Mouse (Mus musculus) cerebellum, adult 2 months (tissue): ENCODE data around the gene Kcnq2. TPM values are rescaled to one million over a fixed set of nuclear protein-coding genes. Genes with fewer than 3 reads are reported as not detected.

Experiments
- DNase-seq, 2 experiments: peaks; one replicate each; pipeline ENCODE4 v3.0.0; 2021
- H3K27ac ChIP-seq: fragments of 200-500 bp; 2 replicates; pipeline ENCODE4 v1.5.1; 2012; ENCODE audit warnings: low read length, control low read depth, inconsistent platforms; ENCODE audit not compliant: insufficient read depth
- H3K27me3 ChIP-seq: fragments of 200-500 bp; 2 replicates; pipeline ENCODE4 v1.6.1; 2012; ENCODE audit warnings: inconsistent platforms, mild to moderate bottlenecking, low read length, moderate library complexity; ENCODE audit not compliant: control insufficient read depth, insufficient read depth
- H3K4me1 ChIP-seq: fragments of 200-500 bp; 2 replicates; pipeline ENCODE4 v1.6.1; 2011; ENCODE audit warnings: low read length; ENCODE audit not compliant: control insufficient read depth, insufficient read depth
- H3K4me3 ChIP-seq: fragments of 200-500 bp; replicated peaks from 2 replicates; pipeline ENCODE3; 2011; ENCODE audit warnings: mild to moderate bottlenecking, low read depth, low read length, control low read depth; ENCODE audit not compliant: insufficient read depth
- CTCF ChIP-seq: fragments of 200-500 bp; IDR thresholded peaks from 2 replicates; pipeline ENCODE4 v1.5.1; 2011; ENCODE audit warnings: low read depth, mild to moderate bottlenecking, control low read depth, low read length, moderate library complexity, borderline replicate concordance; ENCODE audit not compliant: insufficient read depth
- POLR2A ChIP-seq: fragments of 200-500 bp; IDR thresholded peaks from 2 replicates; pipeline ENCODE4 v1.6.1; 2011; ENCODE audit warnings: low read length, control low read depth, borderline replicate concordance; ENCODE audit not compliant: insufficient read depth
- WGBS: fragments of 180-500 bp; shearing (Covaris S2); methylation state at CpG from one replicate; pipeline ENCODE4 v1.1.7; 2018; 5-methylcytosine and 5-hydroxymethylcytosine counted together
- polyA plus RNA-seq: library from polyadenylated mRNA; depleted of rRNA; stranded (reverse); fragments of >200 nt; gene quantifications from 2 replicates; pipeline ENCODE4 v1.2.3, GENCODE M21; 2012

The Kcnq2 gene
- polyA plus RNA-seq, 1 experiment, result 115 TPM

DNA sequence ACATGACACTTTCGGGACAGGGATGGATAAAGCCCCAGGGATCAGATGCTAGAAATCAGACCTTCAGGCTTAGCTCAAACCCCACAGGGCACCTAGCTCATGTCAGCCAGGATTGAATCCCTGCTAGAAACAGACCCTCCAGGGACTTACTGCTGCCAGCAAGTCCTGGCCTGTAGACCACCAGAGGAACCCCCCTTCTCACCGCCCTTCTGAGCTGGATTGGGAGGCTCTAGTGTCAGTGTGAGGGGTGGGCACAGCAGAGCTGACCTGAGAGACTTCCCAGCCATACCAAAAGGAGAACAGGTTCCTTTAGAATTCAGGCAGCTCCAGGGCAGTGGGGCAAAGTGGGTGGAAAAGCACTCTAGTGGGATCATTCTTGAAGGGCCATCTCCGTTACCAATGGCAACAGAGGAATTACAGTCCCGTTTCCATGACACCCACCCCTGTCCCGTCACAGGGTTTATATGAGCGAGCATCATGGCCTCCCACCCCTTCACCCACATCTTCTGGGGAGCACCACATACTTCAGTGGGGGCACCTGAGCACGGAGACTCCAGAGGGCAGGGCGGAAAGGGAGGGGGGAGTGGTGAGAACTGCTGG lies 21.2 kb downstream of the Kcnq2 start:
- TF ChIP-seq POLR2A (no peak), CTCF (no peak)
- DNase-seq, result peak in 1 of 2 experiments; percentile 6
- H3K27ac ChIP-seq, result no peak overlapping the region
- no peak overlapping the region for H3K4me3 ChIP-seq
- 65% methylated on average over 8 of the region's 8 CpGs for WGBS
- H3K4me1 ChIP-seq, result peaks cover 11% of the 10 kb centered on the region
- H3K27me3 ChIP-seq, result no peaks in the 10 kb centered on the region

DNA sequence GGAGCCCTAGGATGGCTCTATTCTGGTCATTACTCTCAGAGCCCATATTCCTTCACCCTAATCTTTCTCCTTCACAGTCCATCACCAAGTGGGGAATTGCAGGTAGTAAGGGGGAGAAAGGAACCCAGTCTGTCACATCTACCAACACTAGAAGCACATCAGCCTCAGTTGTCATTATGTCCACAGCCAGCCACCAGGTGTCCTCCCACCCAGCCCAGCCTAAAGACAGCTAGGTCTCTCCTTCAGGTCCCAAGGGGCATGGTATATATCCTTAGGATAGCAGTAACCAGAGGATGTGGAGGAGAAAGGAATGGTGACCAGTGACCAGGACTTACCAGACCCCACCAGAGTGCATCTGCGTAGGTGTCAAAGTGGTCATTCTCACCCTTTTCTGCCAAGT lies 23.4 kb downstream of the Kcnq2 start:
- WGBS, result 94% methylated on average over 1 of the region's 1 CpGs
- H3K4me1 ChIP-seq, result peaks cover 10% of the 10 kb centered on the region
- no peak overlapping the region for H3K4me3 ChIP-seq
- H3K27ac ChIP-seq, result no peak overlapping the region
- H3K27me3 ChIP-seq, result no peaks in the 10 kb centered on the region
- peak in 1 of 2 experiments; percentile 25 for DNase-seq
- TF ChIP-seq CTCF, result no peak
- no peak for TF ChIP-seq POLR2A

DNA sequence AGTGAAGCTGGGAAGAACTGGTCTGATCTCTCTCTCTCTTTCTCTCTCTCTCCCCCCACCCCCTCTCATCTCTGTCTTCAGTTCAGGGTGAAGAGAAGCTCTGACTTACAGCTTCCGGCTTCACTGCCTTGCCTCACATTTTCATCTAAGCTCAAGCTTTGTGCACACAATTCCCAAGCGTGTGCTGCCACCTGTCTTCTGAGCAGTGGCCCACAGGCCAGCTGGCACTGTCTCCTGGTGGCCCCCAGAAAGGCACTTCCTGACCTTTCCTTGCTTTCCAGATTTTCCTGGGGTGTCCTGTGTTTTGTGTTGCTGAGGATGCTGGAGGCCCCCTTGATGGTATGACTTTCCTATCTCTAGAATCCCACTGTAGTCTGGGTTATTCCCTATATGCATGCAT lies 31.0 kb downstream of the Kcnq2 start:
- WGBS, result 9% methylated on average over 2 of the region's 2 CpGs

DNA sequence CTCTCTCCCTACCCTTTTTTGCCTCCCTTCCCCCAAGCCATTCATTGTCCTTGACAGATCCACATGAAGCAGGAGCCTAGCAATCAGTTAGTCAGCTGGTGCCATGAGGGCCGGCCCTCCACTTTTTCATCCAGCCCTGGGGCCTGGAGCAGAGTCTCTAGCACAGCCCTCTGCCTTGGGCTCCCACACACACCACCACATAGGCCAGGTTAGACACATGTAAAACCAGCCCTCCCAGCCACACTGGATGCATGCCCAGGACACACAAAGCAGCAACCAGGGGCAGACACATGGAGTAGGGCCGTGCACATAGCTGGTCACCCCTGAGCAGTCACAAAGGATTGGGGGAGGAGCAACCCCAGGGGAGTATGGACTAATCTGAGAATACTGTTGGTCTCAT lies 32.9 kb downstream of the Kcnq2 start:
- Histone ChIP-seq H3K4me3 (no peak overlapping the region), H3K4me1 (peaks cover 19% of the 10 kb centered on the region), H3K27ac (no peak overlapping the region), H3K27me3 (no peaks in the 10 kb centered on the region)
- TF ChIP-seq POLR2A, result no peak
- no peak for TF ChIP-seq CTCF
- DNase-seq, result no peak
- WGBS, result 60% methylated on average over 2 of the region's 2 CpGs

More for the DNA sequence above, 31.0 kb downstream of the Kcnq2 start:
- no peak overlapping the region for H3K27ac ChIP-seq
- peaks cover 25% of the 10 kb centered on the region for H3K4me1 ChIP-seq
- DNase-seq, result peak in 1 of 2 experiments; percentile 55
- H3K4me3 ChIP-seq, result no peak overlapping the region
- H3K27me3 ChIP-seq, result no peaks in the 10 kb centered on the region
- no peak for TF ChIP-seq POLR2A
- peak; percentile 72; the same call in 1 of the 2 replicates for TF ChIP-seq CTCF

DNA sequence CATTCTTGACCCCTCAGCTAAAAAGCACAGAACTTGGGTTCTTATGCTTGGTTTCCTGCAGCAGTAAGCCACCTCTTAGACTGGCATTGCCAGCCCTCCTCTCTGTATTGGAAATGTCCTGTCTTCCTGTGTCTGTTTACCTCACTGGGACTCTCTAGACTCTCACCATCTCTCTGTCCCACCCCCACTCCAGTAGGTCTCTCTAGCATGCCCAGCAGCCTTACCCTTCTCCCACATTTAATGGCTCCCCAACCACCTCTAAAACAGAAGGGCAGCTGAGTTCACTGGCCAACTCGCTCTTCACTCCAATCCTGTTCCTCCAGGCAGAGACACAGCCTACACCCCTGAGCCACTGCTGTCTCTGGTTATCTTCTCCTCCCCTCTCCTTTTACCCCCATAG lies 33.5 kb downstream of the Kcnq2 start:
- Histone ChIP-seq H3K4me3 (no peak overlapping the region), H3K4me1 (peaks cover 19% of the 10 kb centered on the region), H3K27me3 (no peaks in the 10 kb centered on the region), H3K27ac (no peak overlapping the region)
- no peak for TF ChIP-seq POLR2A
- no peak for TF ChIP-seq CTCF
- DNase-seq, result no peak
- WGBS, result 81% methylated on average over 1 of the region's 1 CpGs

DNA sequence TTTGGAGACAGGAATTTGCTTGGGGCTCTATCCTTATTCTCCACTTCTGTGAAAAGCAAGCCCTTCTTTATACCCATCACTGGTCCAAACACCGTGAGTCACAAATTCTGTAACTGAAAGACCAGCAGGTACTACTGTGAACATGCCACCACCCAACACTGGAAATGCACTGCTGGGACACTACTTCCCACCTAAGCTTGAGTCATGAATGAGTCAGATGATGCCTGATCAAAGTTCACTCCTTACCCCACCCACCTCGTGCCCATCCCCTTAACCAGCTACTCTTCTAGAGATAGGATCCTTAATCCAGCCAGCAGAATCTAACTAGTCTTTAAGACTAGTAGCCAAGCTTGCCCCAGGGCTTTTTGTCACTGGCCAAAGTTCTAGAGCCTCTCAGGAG lies 35.0 kb downstream of the Kcnq2 start:
- 97% methylated on average over 2 of the region's 2 CpGs for WGBS
- DNase-seq, result no peak
- TF ChIP-seq CTCF, result no peak
- TF ChIP-seq POLR2A, result no peak

DNA sequence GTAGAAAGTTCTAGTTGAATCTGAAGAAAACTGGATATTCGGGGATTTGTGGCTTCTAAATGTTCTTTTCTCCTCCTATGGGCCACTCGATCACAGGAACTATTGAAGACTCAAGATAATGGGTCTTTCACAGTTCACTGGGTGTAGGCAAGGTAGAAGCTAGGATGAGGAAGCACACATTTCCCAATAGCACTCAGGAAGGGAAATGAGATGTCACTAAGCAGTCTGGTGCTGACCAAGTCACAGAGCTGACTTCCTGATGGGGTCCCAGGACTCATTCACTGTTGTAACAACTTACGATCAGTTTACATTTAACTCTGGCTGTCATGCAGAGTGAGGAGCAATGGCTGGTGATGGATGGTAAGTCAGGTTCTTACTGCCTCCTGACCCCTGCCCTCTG lies 45.0 kb downstream of the Kcnq2 start:
- no peak for DNase-seq
- no peak overlapping the region for H3K4me3 ChIP-seq
- no peak overlapping the region for H3K27ac ChIP-seq
- no peaks in the 10 kb centered on the region for H3K27me3 ChIP-seq
- WGBS, result 91% methylated on average over 3 of the region's 3 CpGs
- H3K4me1 ChIP-seq, result no peaks in the 10 kb centered on the region
- TF ChIP-seq POLR2A (no peak), CTCF (no peak)

More for the DNA sequence above, 35.0 kb downstream of the Kcnq2 start:
- no peak overlapping the region for H3K27ac ChIP-seq
- no peak overlapping the region for H3K4me3 ChIP-seq
- no peaks in the 10 kb centered on the region for H3K27me3 ChIP-seq
- peaks cover 19% of the 10 kb centered on the region for H3K4me1 ChIP-seq

DNA sequence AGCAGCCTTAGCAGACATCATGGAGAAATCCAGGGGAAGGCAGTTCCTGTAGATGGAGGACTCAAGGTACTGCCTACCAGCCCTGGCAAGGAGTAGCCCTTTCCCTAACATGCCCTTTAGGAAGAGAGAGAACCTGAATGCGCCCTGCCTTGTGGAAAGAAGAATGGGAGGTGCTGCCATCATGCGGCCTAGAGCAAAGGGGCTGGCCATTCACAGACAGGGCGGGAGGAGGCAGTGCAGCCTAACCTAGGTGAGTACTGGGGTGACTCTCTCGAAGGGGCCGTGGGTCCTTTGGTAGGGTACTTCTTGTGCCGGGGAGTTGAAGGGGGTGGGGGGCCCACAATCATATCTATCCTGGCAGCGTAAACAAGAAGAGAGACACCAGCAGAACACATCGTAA lies 50.1 kb downstream of the Kcnq2 start:
- H3K4me1 ChIP-seq, result no peaks in the 10 kb centered on the region
- H3K27me3 ChIP-seq, result no peaks in the 10 kb centered on the region
- no peak overlapping the region for H3K4me3 ChIP-seq
- TF ChIP-seq POLR2A (no peak), CTCF (peak; percentile 28; the same call in 1 of the 2 replicates)
- WGBS, result 65% methylated on average over 8 of the region's 8 CpGs
- no peak overlapping the region for H3K27ac ChIP-seq
- DNase-seq, result peak in 1 of 2 experiments; percentile 8

DNA sequence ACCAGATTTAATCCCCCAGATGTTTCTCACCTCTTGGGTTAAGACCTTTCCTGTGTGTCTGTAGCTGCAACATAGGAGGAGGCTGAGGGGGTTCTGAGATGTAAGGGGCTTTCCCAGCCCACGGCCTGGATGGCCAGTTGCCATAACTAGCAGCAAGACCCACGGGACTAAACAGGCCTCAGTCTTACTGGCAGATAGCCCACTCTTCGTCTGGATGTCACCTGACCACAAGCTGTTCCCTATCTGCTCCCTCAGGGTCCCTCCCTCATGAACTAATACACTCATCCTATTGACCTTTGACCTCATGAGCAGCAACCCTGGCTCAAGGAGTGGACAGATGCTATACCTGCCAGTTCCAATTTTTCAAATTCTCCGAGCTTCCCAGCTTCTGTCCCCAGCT lies 51.2 kb downstream of the Kcnq2 start:
- H3K4me3 ChIP-seq, result no peak overlapping the region
- WGBS, result 15% methylated on average over 4 of the region's 4 CpGs
- no peak overlapping the region for H3K27ac ChIP-seq
- TF ChIP-seq POLR2A (no peak), CTCF (no peak)
- peak in 1 of 2 experiments; percentile 7 for DNase-seq
- no peaks in the 10 kb centered on the region for H3K4me1 ChIP-seq
- no peaks in the 10 kb centered on the region for H3K27me3 ChIP-seq
